20 mouse cellular contexts compared by ENCODE assay signal in the genomic region with DNA sequence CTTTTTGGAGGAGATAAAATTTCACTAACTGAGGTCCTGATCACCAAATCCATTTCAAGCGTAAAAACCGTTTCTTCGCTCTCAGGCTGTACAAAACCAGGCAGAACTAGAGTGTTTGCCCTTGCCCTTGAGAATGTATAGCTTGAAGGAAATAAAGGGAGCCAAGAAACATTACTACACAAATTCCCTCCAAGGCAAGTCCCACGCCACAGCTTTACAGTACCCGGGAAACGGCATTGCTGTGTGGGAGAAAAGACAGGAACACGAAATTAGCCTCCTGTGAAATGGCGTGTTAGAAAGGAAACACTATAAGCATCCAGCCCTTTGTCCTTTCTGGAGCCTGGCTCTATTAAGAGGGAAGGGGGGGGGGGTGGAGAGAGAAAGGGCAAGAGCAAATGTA. TPM values are rescaled to one million over a fixed set of nuclear protein-coding genes. Genes with fewer than 3 reads are reported as not detected.
DNase-seq lines count a peak whose midpoint lies in the region; ATAC-seq lines count a peak whose summit lies in the region.
"Had no signal": no experiment of that assay in that cellular context is flagged by ENCODE, and none has a peak within 500 bp of the region (broad histone marks: within the 10 kb centered on the region; RNA-seq: fewer than 3 reads in every experiment).

No protein-coding gene starts in this region.

- WGBS in forebrain, embryonic 12.5 days = 47% methylated on average over 8 of the region's 8 CpGs
- WGBS in forebrain, embryonic 16.5 days = 33% methylated on average over 8 of the region's 8 CpGs
- WGBS in kidney, embryonic 14.5 days = 25% methylated on average over 8 of the region's 8 CpGs
- 32% methylated on average over 8 of the region's 8 CpGs for WGBS in lung, embryonic 15.5 days
- WGBS in neural tube, embryonic 14.5 days = 50% methylated on average over 8 of the region's 8 CpGs

- H3K9me3 ChIP-seq in forebrain, embryonic 12.5 days = no peaks in the 10 kb centered on the region
- H3K9me3 ChIP-seq in forebrain, embryonic 16.5 days (ENCODE audit: control insufficient read depth, low read length) = no peaks in the 10 kb centered on the region
- no peaks in the 10 kb centered on the region for H3K9me3 ChIP-seq in kidney, embryonic 14.5 days (ENCODE audit: control insufficient read depth, low read length)
- no peaks in the 10 kb centered on the region for H3K9me3 ChIP-seq in lung, embryonic 15.5 days
- H3K9me3 ChIP-seq in neural tube, embryonic 14.5 days (ENCODE audit: control insufficient read depth, low read length) = no peaks in the 10 kb centered on the region
- H3K9me3 ChIP-seq: liver, embryonic 15.5 days had no signal

- no peak for DNase-seq in kidney, adult 8-10 months
- DNase-seq in lung, postnatal 25 days (ENCODE audit: low spot score) = no peak
- no peak for DNase-seq in cerebellum, adult 9-10 months
- DNase-seq: adrenal gland, postnatal 25 days; cerebellum, adult 9-11 months; layer of hippocampus, adult 9-11 months; liver; right cerebral cortex, postnatal 14 days; thymus, adult 2 months; thymus, postnatal 4 days had no signal

- H3K9ac ChIP-seq in forebrain, embryonic 12.5 days = no peak overlapping the region
- H3K9ac ChIP-seq in forebrain, embryonic 16.5 days (replicated peaks; ENCODE audit: low read depth, low read length) = no peak overlapping the region
- H3K9ac ChIP-seq in kidney, embryonic 14.5 days (ENCODE audit: low read depth, low read length) = no peak overlapping the region
- H3K9ac ChIP-seq in lung, embryonic 15.5 days = no peak overlapping the region
- H3K9ac ChIP-seq in neural tube, embryonic 14.5 days (replicated peaks; ENCODE audit: low read depth, low read length) = no peak overlapping the region
- H3K9ac ChIP-seq: liver, embryonic 15.5 days had no signal

- H3K4me3 ChIP-seq in forebrain, embryonic 12.5 days (replicated peaks) = no peak overlapping the region
- no peak overlapping the region for H3K4me3 ChIP-seq in forebrain, embryonic 16.5 days (replicated peaks; ENCODE audit: low read length)
- H3K4me3 ChIP-seq in kidney, embryonic 14.5 days (ENCODE audit: low read length) = no peak overlapping the region
- H3K4me3 ChIP-seq in lung, embryonic 15.5 days = no peak overlapping the region
- no peak overlapping the region for H3K4me3 ChIP-seq in neural tube, embryonic 14.5 days (ENCODE audit: low read depth, low read length)
- H3K4me3 ChIP-seq: liver, embryonic 15.5 days had no signal

- no peak overlapping the region for H3K27ac ChIP-seq in forebrain, embryonic 12.5 days
- H3K27ac ChIP-seq in forebrain, embryonic 16.5 days (ENCODE audit: low read length) = no peak overlapping the region
- H3K27ac ChIP-seq in kidney, embryonic 14.5 days (ENCODE audit: low read depth, low read length) = peak overlapping the region; percentile 42; the same call in 1 of the 2 replicates
- peak overlapping the region; percentile 53; the same call in 1 of the 2 replicates for H3K27ac ChIP-seq in lung, embryonic 15.5 days
- peak overlapping the region; percentile 7; the same call in 1 of the 2 replicates for H3K27ac ChIP-seq in neural tube, embryonic 14.5 days (ENCODE audit: low read depth, low read length)
- H3K27ac ChIP-seq: hindbrain, postnatal 0 days; liver, embryonic 15.5 days; macrophage; stomach, postnatal 0 days had no signal

- peaks cover 53% of the 10 kb centered on the region for H3K4me1 ChIP-seq in forebrain, embryonic 12.5 days
- H3K4me1 ChIP-seq in forebrain, embryonic 16.5 days (replicated peaks; ENCODE audit: control insufficient read depth, insufficient read depth, low read length) = peaks cover 28% of the 10 kb centered on the region
- peaks cover 50% of the 10 kb centered on the region for H3K4me1 ChIP-seq in kidney, embryonic 14.5 days (ENCODE audit: control insufficient read depth, insufficient read depth, low read length)
- H3K4me1 ChIP-seq in lung, embryonic 15.5 days = peaks cover 63% of the 10 kb centered on the region
- peaks cover 11% of the 10 kb centered on the region; the same call in 1 of the 2 replicates for H3K4me1 ChIP-seq in neural tube, embryonic 14.5 days (ENCODE audit: control insufficient read depth, insufficient read depth, low read length)

- ATAC-seq in forebrain, embryonic 12.5 days (ENCODE audit: low FRiP score) = peak; percentile 36; the same call in 1 of the 2 replicates
- ATAC-seq in forebrain, embryonic 16.5 days = no peak
- no peak for ATAC-seq in kidney, embryonic 14.5 days (ENCODE audit: low FRiP score, low TSS enrichment)
- ATAC-seq in lung, embryonic 15.5 days (ENCODE audit: borderline replicate concordance, extremely low read depth, low FRiP score, low TSS enrichment) = no peak
- no peak for ATAC-seq in neural tube, embryonic 14.5 days (ENCODE audit: low read depth)
- ATAC-seq: hindbrain, postnatal 0 days; intestine, embryonic 16.5 days had no signal

- H3K4me2 ChIP-seq in forebrain, embryonic 12.5 days = no peak overlapping the region
- H3K4me2 ChIP-seq in forebrain, embryonic 16.5 days (ENCODE audit: low read length) = no peak overlapping the region
- H3K4me2 ChIP-seq in kidney, embryonic 14.5 days (replicated peaks; ENCODE audit: low read depth, low read length) = no peak overlapping the region
- no peak overlapping the region for H3K4me2 ChIP-seq in lung, embryonic 15.5 days
- H3K4me2 ChIP-seq in neural tube, embryonic 14.5 days (ENCODE audit: low read depth, low read length) = no peak overlapping the region
- H3K4me2 ChIP-seq: liver, embryonic 15.5 days had no signal

- no peaks in the 10 kb centered on the region for H3K36me3 ChIP-seq in forebrain, embryonic 12.5 days (replicated peaks)
- H3K36me3 ChIP-seq in forebrain, embryonic 16.5 days (ENCODE audit: control insufficient read depth, insufficient read depth) = no peaks in the 10 kb centered on the region
- H3K36me3 ChIP-seq in kidney, embryonic 14.5 days (ENCODE audit: control insufficient read depth, insufficient read depth, low read length) = no peaks in the 10 kb centered on the region
- H3K36me3 ChIP-seq in lung, embryonic 15.5 days = no peaks in the 10 kb centered on the region
- H3K36me3 ChIP-seq in neural tube, embryonic 14.5 days (ENCODE audit: control insufficient read depth, insufficient read depth, low read length) = no peaks in the 10 kb centered on the region
- H3K36me3 ChIP-seq: liver, embryonic 15.5 days had no signal

- no peaks in the 10 kb centered on the region for H3K27me3 ChIP-seq in forebrain, embryonic 12.5 days
- no peaks in the 10 kb centered on the region for H3K27me3 ChIP-seq in forebrain, embryonic 16.5 days (replicated peaks; ENCODE audit: control insufficient read depth, insufficient read depth, low read length)
- H3K27me3 ChIP-seq in kidney, embryonic 14.5 days (ENCODE audit: control insufficient read depth, insufficient read depth, low read length) = no peaks in the 10 kb centered on the region
- no peaks in the 10 kb centered on the region for H3K27me3 ChIP-seq in lung, embryonic 15.5 days
- H3K27me3 ChIP-seq in neural tube, embryonic 14.5 days (ENCODE audit: control insufficient read depth, insufficient read depth, low read length) = no peaks in the 10 kb centered on the region
- H3K27me3 ChIP-seq: liver, embryonic 15.5 days had no signal

RNA-seq across cellular contexts. Expression of a gene that starts 21.1 kb away (rescaled TPM):
- 43.6 and 48.2 TPM in 2 replicates for polyA plus RNA-seq in forebrain, embryonic 12.5 days (2016; fragmentation: Nextera tagmentation; extraction: Ambion mirVana)
- 18.5 and 19.6 TPM in 2 replicates for polyA plus RNA-seq in forebrain, embryonic 16.5 days (2015; fragmentation: Nextera tagmentation; extraction: Ambion mirVana)
- polyA plus RNA-seq in kidney, embryonic 14.5 days (2014; fragmentation: Nextera tagmentation; extraction: Ambion mirVana) = 30.6 and 64.5 TPM in 2 replicates
- polyA plus RNA-seq in lung, embryonic 15.5 days (2015; fragmentation: Nextera tagmentation; extraction: Ambion mirVana) = 25.2 and 25.4 TPM in 2 replicates
- 18.0 and 22.7 TPM in 2 replicates for polyA plus RNA-seq in neural tube, embryonic 14.5 days (2014; fragmentation: Nextera tagmentation; extraction: Ambion mirVana)

Comparison
In these comparisons a context has a peak if more than half of its experiments do, and no peak if none do; other contexts are left out.
1. H3K27ac ChIP-seq: peak in kidney, embryonic 14.5 days (single experiment), lung, embryonic 15.5 days (single experiment) and neural tube, embryonic 14.5 days (single experiment); none in forebrain, embryonic 12.5 days (single experiment) and forebrain, embryonic 16.5 days (single experiment).